Mouse (Mus musculus): ENCODE data around the gene Ints13. TPM values are rescaled to one million over a fixed set of nuclear protein-coding genes. Genes with fewer than 3 reads are reported as not detected.
A peak's percentile ranks its signal among the peaks of the same experiment; 100 is the strongest.
"Not testable (repeated sequence)": the region's sequence is repeated elsewhere in the genome, so short reads cannot be mapped to it uniquely, and the experiment has no call there.

The Ints13 gene
- polyA plus RNA-seq, 1 experiment from 2014 or later = 89.6 TPM

DNA sequence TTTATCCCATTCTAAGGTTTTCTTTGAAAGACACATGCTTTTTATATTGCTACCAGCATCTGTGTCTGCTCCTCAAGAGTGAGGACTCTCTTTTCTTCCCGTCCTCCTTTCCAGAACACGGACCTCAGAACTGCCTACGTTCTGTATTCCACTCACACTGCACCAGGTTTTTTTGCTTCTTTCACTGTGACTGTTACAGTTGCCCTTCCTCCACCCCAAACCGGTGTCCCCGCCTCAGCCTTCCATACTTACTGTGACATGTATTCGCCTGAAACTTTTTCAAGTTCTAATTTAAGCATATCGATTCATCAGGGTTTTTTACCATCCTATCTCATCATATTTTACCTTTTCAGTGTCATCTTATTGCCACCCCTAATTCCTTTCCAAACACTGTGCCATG is 951 bp upstream of the Ints13 start:
- no peaks in the 10 kb centered on the region for H3K27me3 ChIP-seq (ENCODE audit: low read depth, poor library complexity, severe bottlenecking)
- peak overlapping the region; percentile 98 for H3K4me3 ChIP-seq
- peaks cover 38% of the 10 kb centered on the region for H3K4me1 ChIP-seq
- 15% methylated on average over 7 of the region's 7 CpGs for WGBS
- DNase-seq (ENCODE audit: low spot score) = no peak
- H3K27ac ChIP-seq (replicated peaks) = peak overlapping the region; percentile 98
- no peaks in the 10 kb centered on the region for H3K9me3 ChIP-seq (replicated peaks)
- 0 out of 2 replicates have a peak, but pooled peaks cover 2% of the 10 kb centered on the region for H3K36me3 ChIP-seq

DNA sequence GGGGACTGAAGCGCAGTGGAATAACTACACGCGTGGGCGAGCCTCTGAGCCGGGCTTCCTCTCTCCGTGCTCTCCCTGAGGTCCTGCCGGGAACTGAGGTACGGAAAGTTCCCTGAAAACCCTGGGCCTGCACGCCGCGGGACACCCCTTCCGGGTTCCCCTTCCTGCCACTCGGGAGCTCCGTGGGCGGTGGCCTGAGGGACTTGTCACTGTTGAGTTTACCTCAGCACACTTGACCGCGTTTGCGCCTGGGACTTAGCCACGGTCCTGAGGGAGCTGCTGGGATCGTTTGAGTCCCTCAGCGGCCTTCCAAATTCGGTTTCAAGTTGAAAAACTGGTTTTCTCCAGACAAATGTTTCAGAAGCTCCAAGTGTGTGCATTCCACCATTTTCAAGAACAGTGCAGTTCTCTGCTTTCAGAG is 486 bp upstream of the Ints13 start:
- Histone ChIP-seq H3K27me3 (ENCODE audit: low read depth, poor library complexity, severe bottlenecking) (no peaks in the 10 kb centered on the region), H3K4me3 (peak overlapping the region; percentile 98), H3K27ac (replicated peaks) (peak overlapping the region; percentile 98), H3K36me3 (0 out of 2 replicates have a peak, but pooled peaks cover 2% of the 10 kb centered on the region), H3K9me3 (replicated peaks) (no peaks in the 10 kb centered on the region), H3K4me1 (peaks cover 38% of the 10 kb centered on the region)
- 0% methylated on average over 22 of the region's 22 CpGs for WGBS
- DNase-seq (ENCODE audit: low spot score) = no peak

DNA sequence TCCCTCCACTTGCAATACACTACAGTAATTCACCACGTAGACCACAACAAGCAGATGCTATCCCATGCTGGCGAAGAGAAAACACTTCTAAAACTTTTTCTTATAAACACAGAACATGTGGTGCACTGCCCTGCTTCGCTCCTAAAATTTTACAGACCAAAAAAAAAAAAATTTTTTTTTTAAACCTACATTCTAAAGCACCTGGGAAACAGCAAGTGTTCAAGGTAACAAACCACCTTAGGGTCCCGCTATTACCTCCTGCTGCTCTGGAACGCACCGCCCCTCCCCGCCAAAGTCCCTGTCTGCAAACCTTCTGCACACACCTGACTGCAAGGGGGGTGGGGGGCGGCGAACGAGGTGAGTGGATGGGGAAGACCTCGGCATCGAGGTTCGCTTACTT is 732 bp downstream of the Ints13 start, which contains the start of gene Fgfr1op2:
TSS of gene Fgfr1op2 (plus strand) at position 301 of the 400 bp plus-strand sequence.
- DNase-seq (ENCODE audit: low spot score) = no peak

DNA sequence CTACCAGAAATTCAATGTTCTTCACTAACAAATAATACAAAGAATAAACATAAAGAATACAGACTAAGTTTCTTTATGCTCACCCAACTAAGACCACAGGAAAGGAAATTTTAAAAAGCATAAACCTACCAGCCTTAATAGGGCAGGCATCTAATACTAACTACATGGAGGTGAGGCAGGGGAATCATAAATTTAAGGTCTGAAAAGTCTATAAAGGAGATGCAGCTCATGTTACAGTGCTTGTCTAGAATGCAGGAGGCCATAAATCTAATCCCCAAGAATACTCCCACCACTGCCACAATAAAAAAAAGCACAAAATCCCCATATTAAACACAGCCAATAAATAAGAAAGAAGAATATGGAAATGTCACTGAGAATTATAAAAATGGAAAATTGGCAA is 5.6 kb downstream of the Ints13 start:
- Histone ChIP-seq H3K4me1 (peaks cover 18% of the 10 kb centered on the region), H3K27me3 (ENCODE audit: low read depth, poor library complexity, severe bottlenecking) (no peaks in the 10 kb centered on the region), H3K4me3 (no peak overlapping the region), H3K27ac (replicated peaks) (no peak overlapping the region), H3K36me3 (peaks cover 28% of the 10 kb centered on the region), H3K9me3 (replicated peaks) (no peaks in the 10 kb centered on the region)
- DNase-seq (ENCODE audit: low spot score) = no peak

More for the DNA sequence above, 732 bp downstream of the Ints13 start, which contains the start of gene Fgfr1op2:
- Histone ChIP-seq H3K27me3 (ENCODE audit: low read depth, poor library complexity, severe bottlenecking) (no peaks in the 10 kb centered on the region), H3K27ac (replicated peaks) (peak within 1 kb of the TSS; percentile 98), H3K4me3 (peak within 1 kb of the TSS; percentile 98), H3K4me1 (peaks cover 38% of the 10 kb centered on the region), H3K36me3 (0 out of 2 replicates have a peak, but pooled peaks cover 7% of the 10 kb centered on the region), H3K9me3 (replicated peaks) (no peaks in the 10 kb centered on the region)
- WGBS = under 1% methylated on average over 13 of the region's 13 CpGs

DNA sequence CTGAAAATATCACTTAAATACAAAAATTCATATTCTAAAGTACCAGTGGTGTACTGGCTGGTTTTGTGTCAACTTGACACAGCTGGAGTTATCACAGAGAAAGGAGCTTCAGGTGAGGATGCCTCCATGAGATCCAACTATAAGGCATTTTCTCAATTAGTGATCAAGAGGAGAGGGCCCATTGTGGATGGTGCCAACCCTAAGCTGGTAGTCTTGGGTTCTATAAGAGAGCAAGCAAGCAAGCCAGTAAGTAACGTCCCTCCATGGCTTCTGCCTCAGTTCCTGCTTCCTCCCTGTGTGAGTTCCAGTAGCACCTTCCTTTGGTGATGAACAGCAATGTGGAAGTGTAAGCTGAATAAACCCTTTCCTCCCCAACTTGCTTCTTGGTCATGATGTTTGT is 15.2 kb downstream of the Ints13 start:
- H3K4me3 ChIP-seq; H3K9me3 ChIP-seq (replicated peaks); DNase-seq (ENCODE audit: low spot score); H3K27me3 ChIP-seq (ENCODE audit: low read depth, poor library complexity, severe bottlenecking); H3K27ac ChIP-seq (replicated peaks); H3K4me1 ChIP-seq: not testable (repeated sequence)
- H3K36me3 ChIP-seq = peaks cover 84% of the 10 kb centered on the region
- 79% methylated on average over 1 of the region's 1 CpGs for WGBS

DNA sequence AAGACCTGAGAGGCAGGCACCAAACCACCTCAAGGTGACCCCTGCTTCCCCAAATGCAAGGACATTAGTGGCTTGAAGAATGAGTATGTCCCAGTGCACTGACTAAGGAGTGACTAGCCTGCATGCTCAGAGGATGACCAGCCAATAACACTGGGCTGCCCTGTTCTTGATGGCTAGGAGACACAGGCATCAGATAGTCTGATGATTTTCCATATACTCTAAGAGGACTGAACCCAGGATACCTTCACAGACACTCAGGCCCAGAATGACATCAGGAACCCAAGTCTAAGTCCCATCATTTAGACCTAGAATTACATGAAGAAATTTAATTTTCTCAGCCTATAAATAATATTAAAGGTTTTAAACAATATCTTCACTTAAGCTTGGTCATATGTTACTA is 26.3 kb downstream of the Ints13 start:
- peaks cover 96% of the 10 kb centered on the region for H3K36me3 ChIP-seq
- DNase-seq (ENCODE audit: low spot score) = no peak
- no peaks in the 10 kb centered on the region for H3K9me3 ChIP-seq (replicated peaks)
- H3K27ac ChIP-seq (replicated peaks) = no peak overlapping the region
- H3K4me1 ChIP-seq = no peaks in the 10 kb centered on the region
- H3K4me3 ChIP-seq = no peak overlapping the region
- no peaks in the 10 kb centered on the region for H3K27me3 ChIP-seq (ENCODE audit: low read depth, poor library complexity, severe bottlenecking)

DNA sequence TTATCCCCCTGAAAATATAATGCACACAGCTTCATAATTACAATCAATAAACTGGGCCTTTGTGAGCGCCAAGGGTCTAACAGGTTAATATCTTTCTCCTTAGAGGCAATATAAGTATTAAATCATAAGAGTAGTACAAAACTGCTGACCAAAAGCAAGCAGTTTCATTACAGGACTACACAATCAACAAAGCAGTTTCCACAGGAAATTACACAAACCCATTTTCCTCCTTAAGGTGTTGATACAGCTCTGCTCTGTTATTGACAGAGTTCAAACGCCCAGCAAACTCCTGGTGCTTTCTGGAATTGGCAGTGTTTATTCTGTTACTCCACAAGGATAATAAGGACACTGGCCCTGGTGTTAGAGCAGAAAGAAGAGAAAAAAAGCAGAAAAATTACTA is 27.2 kb downstream of the Ints13 start:
- DNase-seq (ENCODE audit: low spot score) = no peak
- Histone ChIP-seq H3K36me3 (peaks cover 96% of the 10 kb centered on the region), H3K4me3 (no peak overlapping the region)

DNA sequence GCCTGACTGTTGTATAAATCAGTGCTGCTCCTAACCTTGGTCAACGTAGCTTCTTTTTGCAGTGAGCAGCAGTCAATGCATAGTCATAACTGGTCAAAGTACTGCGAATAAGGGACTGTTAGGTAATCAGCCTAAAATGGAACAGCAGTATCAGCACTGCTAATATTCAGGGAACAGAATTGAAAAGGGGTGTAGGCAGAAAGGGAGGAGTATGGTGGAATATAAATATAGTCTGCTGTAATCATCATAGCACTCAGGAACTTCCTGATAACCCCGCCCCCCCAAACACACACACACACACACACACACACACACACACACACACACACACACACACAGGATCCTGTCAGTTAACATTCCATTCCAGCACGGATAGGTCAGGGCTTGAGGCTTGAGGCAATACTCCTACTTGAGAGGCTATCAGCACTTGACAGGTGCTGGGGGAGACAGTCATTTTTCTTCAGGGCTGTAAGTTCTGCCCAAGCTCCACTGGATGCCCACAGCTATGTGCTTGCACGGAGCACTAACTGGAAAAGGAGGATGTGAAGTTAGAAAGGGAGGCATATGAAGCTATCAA is 32.3 kb downstream of the Ints13 start:
- 87% methylated on average over 5 of the region's 5 CpGs for WGBS
- no peak overlapping the region for H3K27ac ChIP-seq (replicated peaks)
- H3K27me3 ChIP-seq (ENCODE audit: low read depth, poor library complexity, severe bottlenecking) = no peaks in the 10 kb centered on the region
- H3K36me3 ChIP-seq = peaks cover 48% of the 10 kb centered on the region
- DNase-seq (ENCODE audit: low spot score) = no peak
- H3K4me3 ChIP-seq = no peak overlapping the region
- H3K9me3 ChIP-seq (replicated peaks) = no peaks in the 10 kb centered on the region
- H3K4me1 ChIP-seq = no peaks in the 10 kb centered on the region

More for the DNA sequence above, 27.2 kb downstream of the Ints13 start:
- WGBS = 85% methylated on average over 2 of the region's 2 CpGs
- no peaks in the 10 kb centered on the region for H3K9me3 ChIP-seq (replicated peaks)
- no peaks in the 10 kb centered on the region for H3K4me1 ChIP-seq
- H3K27me3 ChIP-seq (ENCODE audit: low read depth, poor library complexity, severe bottlenecking) = no peaks in the 10 kb centered on the region
- no peak overlapping the region for H3K27ac ChIP-seq (replicated peaks)

- Histone ChIP-seq H3K9me3 (replicated peaks) (no peaks in the 10 kb centered on the region), H3K36me3 (peaks cover 41% of the 10 kb centered on the region)
- WGBS = 94% methylated on average over 1 of the region's 1 CpGs
Measured at GRCm38 (mm10) chr6:146544622-146545021, 33.0 kb downstream of the Ints13 start.

DNA sequence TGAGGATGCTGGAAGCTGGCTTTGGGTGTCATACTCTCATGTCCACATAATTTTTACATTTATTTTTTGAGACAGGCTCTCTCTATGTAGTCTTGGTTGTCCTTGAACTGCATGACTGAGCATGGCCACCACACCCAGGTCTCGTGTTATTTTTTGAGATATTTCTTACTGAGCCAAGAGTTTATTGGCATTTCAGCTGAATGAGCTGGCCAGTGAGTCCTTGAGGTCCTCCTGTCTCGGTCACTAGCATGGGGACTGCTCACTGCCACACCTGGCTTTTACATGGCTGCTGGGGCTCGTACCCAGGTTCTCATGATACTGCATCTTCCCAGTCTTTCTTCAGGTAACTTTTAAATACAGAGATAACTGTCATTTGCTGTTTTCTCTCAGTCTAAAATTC is 37.2 kb downstream of the Ints13 start:
- Histone ChIP-seq H3K9me3 (replicated peaks) (no peaks in the 10 kb centered on the region), H3K27ac (replicated peaks) (no peak overlapping the region), H3K4me3 (no peak overlapping the region), H3K4me1 (no peaks in the 10 kb centered on the region), H3K36me3 (0 out of 2 replicates have a peak, but pooled peaks cover 2% of the 10 kb centered on the region), H3K27me3 (ENCODE audit: low read depth, poor library complexity, severe bottlenecking) (no peaks in the 10 kb centered on the region)
- WGBS = 83% methylated on average over 3 of the region's 3 CpGs
- DNase-seq (ENCODE audit: low spot score) = no peak

More at GRCm38 (mm10) chr6:146544622-146545021, 33.0 kb downstream of the Ints13 start:
- Histone ChIP-seq H3K4me3 (no peak overlapping the region), H3K4me1 (no peaks in the 10 kb centered on the region), H3K27me3 (ENCODE audit: low read depth, poor library complexity, severe bottlenecking) (no peaks in the 10 kb centered on the region), H3K27ac (replicated peaks) (no peak overlapping the region)
- no peak for DNase-seq (ENCODE audit: low spot score)

DNA sequence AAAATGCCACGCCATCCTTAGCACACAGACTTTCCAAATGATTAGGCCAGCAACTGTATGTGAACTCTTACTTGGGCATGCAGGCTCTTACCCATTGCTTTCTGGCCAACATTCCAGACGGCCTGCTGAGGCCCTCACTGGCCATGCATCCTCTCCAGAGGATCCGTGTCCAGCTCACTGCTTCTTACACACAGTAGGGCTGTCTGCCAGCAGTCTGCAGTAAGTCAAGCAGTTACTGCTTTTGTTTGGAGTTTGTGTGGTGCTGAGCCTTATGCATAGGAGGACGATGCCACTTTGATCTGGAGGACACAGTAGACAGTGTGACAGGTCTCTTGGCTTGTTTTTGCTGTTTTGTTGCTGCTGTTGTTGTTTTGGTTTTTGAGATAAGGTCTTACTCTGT is 39.0 kb downstream of the Ints13 start:
- Histone ChIP-seq H3K4me1 (no peaks in the 10 kb centered on the region), H3K27ac (replicated peaks) (no peak overlapping the region), H3K4me3 (no peak overlapping the region), H3K36me3 (no peaks in the 10 kb centered on the region), H3K9me3 (replicated peaks) (no peaks in the 10 kb centered on the region), H3K27me3 (ENCODE audit: low read depth, poor library complexity, severe bottlenecking) (no peaks in the 10 kb centered on the region)
- no peak for DNase-seq (ENCODE audit: low spot score)
- 71% methylated on average over 4 of the region's 4 CpGs for WGBS

DNA sequence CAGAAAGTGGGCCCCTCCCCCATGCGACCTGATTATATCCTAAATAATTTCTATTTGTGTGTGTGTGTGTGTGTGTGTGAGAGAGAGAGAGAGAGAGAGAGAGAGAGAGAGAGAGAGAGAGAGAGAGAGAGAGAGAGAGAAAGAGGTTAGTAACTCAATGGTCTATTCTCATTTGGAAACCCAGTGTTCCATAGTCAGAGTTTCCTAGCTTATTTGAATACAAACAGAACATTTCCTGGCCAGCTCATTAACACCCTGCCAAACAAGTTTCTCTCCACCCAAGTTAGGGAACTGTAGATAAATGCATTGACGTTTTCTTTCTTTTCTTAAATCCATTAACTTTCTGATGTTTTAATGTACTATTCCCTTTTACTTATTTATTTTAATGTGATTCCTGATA is 39.6 kb downstream of the Ints13 start:
- no peak for DNase-seq (ENCODE audit: low spot score)
- Histone ChIP-seq H3K36me3 (no peaks in the 10 kb centered on the region), H3K4me1 (no peaks in the 10 kb centered on the region), H3K27ac (replicated peaks) (no peak overlapping the region), H3K4me3 (no peak overlapping the region), H3K9me3 (replicated peaks) (no peaks in the 10 kb centered on the region), H3K27me3 (ENCODE audit: low read depth, poor library complexity, severe bottlenecking) (no peaks in the 10 kb centered on the region)
- 72% methylated on average over 2 of the region's 2 CpGs for WGBS

- Histone ChIP-seq H3K36me3 (no peaks in the 10 kb centered on the region), H3K4me3 (no peak overlapping the region), H3K4me1 (no peaks in the 10 kb centered on the region), H3K9me3 (replicated peaks) (no peaks in the 10 kb centered on the region), H3K27me3 (ENCODE audit: low read depth, poor library complexity, severe bottlenecking) (no peaks in the 10 kb centered on the region), H3K27ac (replicated peaks) (no peak overlapping the region)
- WGBS = 95% methylated on average over 4 of the region's 4 CpGs
- DNase-seq (ENCODE audit: low spot score) = no peak
Measured at GRCm38 (mm10) chr6:146537111-146537510, 40.5 kb downstream of the Ints13 start.
